Mouse (Mus musculus): ENCODE measurements around the gene Mrpl49. TPM values are rescaled to one million over a fixed set of nuclear protein-coding genes. Genes with fewer than 3 reads are reported as not detected.
A peak's percentile ranks its signal among the peaks of the same experiment; 100 is the strongest.
"Not testable (repeated sequence)": the region's sequence is repeated elsewhere in the genome, so short reads cannot be mapped to it uniquely, and the experiment has no call there.

Gene Mrpl49
- polyA plus RNA-seq, 1 experiment = 14.8 TPM

GRCm38 (mm10) chr19:6046294-6047153 lies 11.1 kb downstream of the Mrpl49 start, which contains the start of gene Syvn1:
Syvn1 (plus strand) TSS chr19:6046576.
- under 1% methylated on average over 65 of the region's 65 CpGs for WGBS
- H3K27ac ChIP-seq (ENCODE audit: insufficient read depth, low read depth, low read length) = peak within 1 kb of the TSS; percentile 99
- H3K36me3 ChIP-seq (ENCODE audit: control insufficient read depth, insufficient read depth, low read length) = peaks cover 34% of the 10 kb centered on the region
- no peak for TF ChIP-seq CTCF (IDR thresholded peaks at IDR 0.05; ENCODE audit: extremely low read depth, insufficient read length, insufficient replicate concordance, low read depth, low read length)
- TF ChIP-seq POLR2A (IDR thresholded peaks at IDR 0.05; ENCODE audit: low read depth, low read length) = peak; percentile 59; the same call in 1 of the 2 replicates
- H3K27me3 ChIP-seq (ENCODE audit: control insufficient read depth, insufficient read depth, low read length) = no peaks in the 10 kb centered on the region
- peaks cover 7% of the 10 kb centered on the region for H3K4me1 ChIP-seq (ENCODE audit: control insufficient read depth, insufficient read depth, insufficient read length, low read length)
- peak within 1 kb of the TSS; percentile 73 for H3K4me3 ChIP-seq (ENCODE audit: low read depth, low read length)

- H3K4me3 ChIP-seq (ENCODE audit: low read depth, low read length) = peak overlapping the region; percentile 73
- peak overlapping the region; percentile 99 for H3K27ac ChIP-seq (ENCODE audit: insufficient read depth, low read depth, low read length)
- 8% methylated on average over 20 of the region's 20 CpGs for WGBS
- H3K4me1 ChIP-seq (ENCODE audit: control insufficient read depth, insufficient read depth, insufficient read length, low read length) = peaks cover 7% of the 10 kb centered on the region
- TF ChIP-seq POLR2A (IDR thresholded peaks at IDR 0.05; ENCODE audit: low read depth, low read length) = no peak
- TF ChIP-seq CTCF (IDR thresholded peaks at IDR 0.05; ENCODE audit: extremely low read depth, insufficient read length, insufficient replicate concordance, low read depth, low read length) = no peak
- H3K27me3 ChIP-seq (ENCODE audit: control insufficient read depth, insufficient read depth, low read length) = no peaks in the 10 kb centered on the region
- H3K36me3 ChIP-seq (ENCODE audit: control insufficient read depth, insufficient read depth, low read length) = peaks cover 25% of the 10 kb centered on the region
These were observed 12.0 kb downstream of the Mrpl49 start for GRCm38 (mm10) chr19:6045366-6046293.

GRCm38 (mm10) chr19:6044102-6044501 lies 13.5 kb downstream of the Mrpl49 start:
- H3K27me3 ChIP-seq (ENCODE audit: control insufficient read depth, insufficient read depth, low read length); H3K36me3 ChIP-seq (ENCODE audit: control insufficient read depth, insufficient read depth, low read length); H3K4me1 ChIP-seq (ENCODE audit: control insufficient read depth, insufficient read depth, insufficient read length, low read length); H3K4me3 ChIP-seq (ENCODE audit: low read depth, low read length); H3K27ac ChIP-seq (ENCODE audit: insufficient read depth, low read depth, low read length): not testable (repeated sequence)
- 23% methylated on average over 4 of the region's 4 CpGs for WGBS

GRCm38 (mm10) chr19:6042293-6042692 lies 15.3 kb downstream of the Mrpl49 start:
- TF ChIP-seq POLR2A (IDR thresholded peaks at IDR 0.05; ENCODE audit: low read depth, low read length) (no peak), CTCF (IDR thresholded peaks at IDR 0.05; ENCODE audit: extremely low read depth, insufficient read length, insufficient replicate concordance, low read depth, low read length) (no peak)
- Histone ChIP-seq H3K27ac (ENCODE audit: insufficient read depth, low read depth, low read length) (no peak overlapping the region), H3K36me3 (ENCODE audit: control insufficient read depth, insufficient read depth, low read length) (no peaks in the 10 kb centered on the region), H3K4me3 (ENCODE audit: low read depth, low read length) (no peak overlapping the region), H3K4me1 (ENCODE audit: control insufficient read depth, insufficient read depth, insufficient read length, low read length) (peaks cover 7% of the 10 kb centered on the region; the same call in 1 of the 2 replicates), H3K27me3 (ENCODE audit: control insufficient read depth, insufficient read depth, low read length) (no peaks in the 10 kb centered on the region)
- 63% methylated on average over 9 of the region's 9 CpGs for WGBS

- no peak overlapping the region for H3K27ac ChIP-seq (ENCODE audit: insufficient read depth, low read depth, low read length)
- no peaks in the 10 kb centered on the region for H3K36me3 ChIP-seq (ENCODE audit: control insufficient read depth, insufficient read depth, low read length)
- TF ChIP-seq CTCF (IDR thresholded peaks at IDR 0.05; ENCODE audit: extremely low read depth, insufficient read length, insufficient replicate concordance, low read depth, low read length) = no peak
- TF ChIP-seq POLR2A (IDR thresholded peaks at IDR 0.05; ENCODE audit: low read depth, low read length) = no peak
- H3K4me1 ChIP-seq (ENCODE audit: control insufficient read depth, insufficient read depth, insufficient read length, low read length) = peaks cover 21% of the 10 kb centered on the region
- no peak overlapping the region for H3K4me3 ChIP-seq (ENCODE audit: low read depth, low read length)
- no peaks in the 10 kb centered on the region for H3K27me3 ChIP-seq (ENCODE audit: control insufficient read depth, insufficient read depth, low read length)
These were observed 17.6 kb downstream of the Mrpl49 start for GRCm38 (mm10) chr19:6040002-6040401.

- TF ChIP-seq POLR2A (IDR thresholded peaks at IDR 0.05; ENCODE audit: low read depth, low read length) (no peak), CTCF (IDR thresholded peaks at IDR 0.05; ENCODE audit: extremely low read depth, insufficient read length, insufficient replicate concordance, low read depth, low read length) (no peak)
- Histone ChIP-seq H3K4me3 (ENCODE audit: low read depth, low read length) (no peak overlapping the region), H3K27ac (ENCODE audit: insufficient read depth, low read depth, low read length) (peak overlapping the region; percentile 57), H3K36me3 (ENCODE audit: control insufficient read depth, insufficient read depth, low read length) (no peaks in the 10 kb centered on the region), H3K27me3 (ENCODE audit: control insufficient read depth, insufficient read depth, low read length) (no peaks in the 10 kb centered on the region), H3K4me1 (ENCODE audit: control insufficient read depth, insufficient read depth, insufficient read length, low read length) (peaks cover 21% of the 10 kb centered on the region)
- 43% methylated on average over 7 of the region's 7 CpGs for WGBS
These were observed 19.3 kb downstream of the Mrpl49 start for GRCm38 (mm10) chr19:6038326-6038725.

GRCm38 (mm10) chr19:6037695-6038094 lies 19.9 kb downstream of the Mrpl49 start:
- TF ChIP-seq CTCF (IDR thresholded peaks at IDR 0.05; ENCODE audit: extremely low read depth, insufficient read length, insufficient replicate concordance, low read depth, low read length) (no peak), POLR2A (IDR thresholded peaks at IDR 0.05; ENCODE audit: low read depth, low read length) (no peak)
- Histone ChIP-seq H3K27me3 (ENCODE audit: control insufficient read depth, insufficient read depth, low read length) (no peaks in the 10 kb centered on the region), H3K4me1 (ENCODE audit: control insufficient read depth, insufficient read depth, insufficient read length, low read length) (peaks cover 25% of the 10 kb centered on the region), H3K4me3 (ENCODE audit: low read depth, low read length) (no peak overlapping the region), H3K36me3 (ENCODE audit: control insufficient read depth, insufficient read depth, low read length) (no peaks in the 10 kb centered on the region), H3K27ac (ENCODE audit: insufficient read depth, low read depth, low read length) (peak overlapping the region; percentile 89)

Measured in small intestine, adult 2 months (tissue).